Mouse (Mus musculus): ENCODE measurements around the gene Parp14. TPM values are rescaled to one million over a fixed set of nuclear protein-coding genes. Genes with fewer than 3 reads are reported as not detected.

The Parp14 gene
- total RNA-seq (2023; ENCODE audit: inconsistent age): 55.4 to 78.5 TPM (median 64.6 TPM) in 4 replicates

DNA sequence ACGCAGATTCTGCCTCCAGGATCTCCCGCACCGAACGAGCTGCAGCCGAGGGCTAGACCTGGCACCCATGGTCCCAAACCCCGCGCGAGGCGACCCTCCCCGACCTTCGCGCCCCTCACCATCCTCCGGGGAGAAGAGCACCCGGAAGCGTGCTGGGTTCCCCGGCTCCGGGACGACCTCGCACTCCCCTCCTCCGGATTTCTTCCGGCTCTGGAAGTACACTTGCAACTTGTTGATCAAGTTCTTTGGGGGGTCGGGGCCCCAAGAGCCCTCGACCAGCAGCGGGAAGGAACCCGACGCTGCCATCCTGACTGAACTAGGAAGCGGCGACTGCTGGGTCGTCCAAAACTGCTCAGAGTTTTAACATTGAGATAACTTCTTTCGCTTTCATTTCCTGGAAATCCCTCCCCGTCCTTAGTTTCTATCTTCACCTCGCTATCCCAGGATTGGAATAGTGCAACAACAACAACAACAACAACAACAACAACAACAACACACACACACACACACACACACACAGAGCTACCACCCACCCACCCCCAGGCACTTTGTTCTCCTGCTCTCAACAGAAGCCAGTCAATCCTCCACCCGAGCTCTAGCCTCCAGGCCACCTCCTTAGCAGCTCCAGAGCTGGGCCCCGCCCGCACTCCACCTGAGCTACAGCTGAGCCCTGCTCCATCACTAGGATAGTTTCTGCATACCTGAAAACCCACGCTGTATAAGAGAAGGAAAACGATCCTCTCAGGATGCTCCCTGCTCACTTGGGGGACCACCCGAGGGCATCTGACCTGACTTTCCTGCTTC is at the start of gene Parp14:
Gene Parp14 (minus strand): TSS at position 497 of the 804 bp plus-strand sequence.

Other genes with a start within 250 kb of the Parp14 start
- 8.2 to 10.0 TPM (median 9.1 TPM) in 4 replicates for gene Dirc2, start 102.2 kb downstream of the Parp14 start, total RNA-seq (2023; ENCODE audit: inconsistent age)
- gene Hspbap1, start 101.2 kb downstream of the Parp14 start, total RNA-seq (2023; ENCODE audit: inconsistent age): 9.2 to 10.1 TPM (median 9.6 TPM) in 4 replicates
- 46.5 to 62.5 TPM (median 51.6 TPM) in 4 replicates for gene Parp9, start 66.9 kb upstream of the Parp14 start, total RNA-seq (2023; ENCODE audit: inconsistent age)
- 31.6 to 38.0 TPM (median 34.7 TPM) in 4 replicates for gene Dtx3l, start 67.6 kb upstream of the Parp14 start, total RNA-seq (2023; ENCODE audit: inconsistent age)
- gene Kpna1, start 107.2 kb upstream of the Parp14 start, total RNA-seq (2023; ENCODE audit: inconsistent age): 124 to 151 TPM (median 139 TPM) in 4 replicates
- gene Wdr5b, start 169.6 kb upstream of the Parp14 start, total RNA-seq (2023; ENCODE audit: inconsistent age): 13.1 to 18.7 TPM (median 16.2 TPM) in 4 replicates
- gene Fam162a, start 200.1 kb upstream of the Parp14 start, total RNA-seq (2023; ENCODE audit: inconsistent age): 31.2 to 37.0 TPM (median 33.7 TPM) in 4 replicates
- 33.2 to 45.2 TPM (median 35.2 TPM) in 4 replicates for gene Ccdc58, start 200.1 kb upstream of the Parp14 start, total RNA-seq (2023; ENCODE audit: inconsistent age)

All from B cell, adult (primary cell).